In the genomic region with DNA sequence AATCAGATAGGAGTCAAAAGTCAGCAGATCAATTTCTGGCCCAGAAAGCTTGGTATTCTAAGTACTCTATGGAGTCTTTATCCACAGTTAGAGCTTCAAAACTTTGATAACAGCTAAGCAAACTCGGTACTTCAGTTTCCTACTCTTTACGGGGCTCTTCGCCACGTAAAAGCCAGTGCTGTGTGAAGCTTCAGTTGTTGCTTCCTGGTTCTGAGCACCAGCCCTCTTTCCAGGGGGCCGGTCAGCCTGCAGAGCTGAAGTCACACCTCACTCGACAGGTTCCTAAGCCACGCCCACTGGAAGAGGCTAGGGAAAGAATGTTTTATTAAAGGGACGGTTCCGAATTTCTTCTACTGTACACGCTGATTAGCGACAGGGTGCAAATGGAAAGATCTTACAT, we compare ENCODE assay signal across 8 mouse cellular contexts. TPM values are rescaled to one million over a fixed set of nuclear protein-coding genes. Genes with fewer than 3 reads are reported as not detected.
A peak's percentile ranks its signal among the peaks of the same experiment; 100 is the strongest.
DNase-seq lines count a peak whose midpoint lies in the region; ATAC-seq lines count a peak whose summit lies in the region.

No protein-coding gene starts in this region.

- H3K4me3 ChIP-seq in embryonic facial prominence, embryonic 13.5 days = peak overlapping the region; percentile 27
- H3K4me3 ChIP-seq in intestine, embryonic 14.5 days (ENCODE audit: low read depth, low read length) = peak overlapping the region; percentile 36
- peak overlapping the region; percentile 36 for H3K4me3 ChIP-seq in liver, embryonic 15.5 days (replicated peaks)
- no peak overlapping the region for H3K4me3 ChIP-seq in midbrain, embryonic 15.5 days

- no peak; the same call in 1 of the 2 replicates for ATAC-seq in embryonic facial prominence, embryonic 13.5 days (ENCODE audit: insufficient number of reproducible peaks, insufficient read depth, low FRiP score, low TSS enrichment, low read depth)
- ATAC-seq in intestine, embryonic 14.5 days (replicated peaks; ENCODE audit: low FRiP score, low TSS enrichment, low read depth) = peak; percentile 89
- peak; percentile 30; the same call in 1 of the 2 replicates for ATAC-seq in liver, embryonic 15.5 days (ENCODE audit: insufficient read depth)
- ATAC-seq in midbrain, embryonic 15.5 days (replicated peaks) = no peak

- no peaks in the 10 kb centered on the region for H3K36me3 ChIP-seq in embryonic facial prominence, embryonic 13.5 days
- H3K36me3 ChIP-seq in intestine, embryonic 14.5 days (ENCODE audit: control insufficient read depth, insufficient read depth, low read length) = no peaks in the 10 kb centered on the region
- H3K36me3 ChIP-seq in liver, embryonic 15.5 days (replicated peaks) = no peaks in the 10 kb centered on the region
- no peaks in the 10 kb centered on the region for H3K36me3 ChIP-seq in midbrain, embryonic 15.5 days (replicated peaks)

- H3K4me2 ChIP-seq in embryonic facial prominence, embryonic 13.5 days = peak overlapping the region; percentile 49
- H3K4me2 ChIP-seq in intestine, embryonic 14.5 days (ENCODE audit: low read length) = peak overlapping the region; percentile 44
- peak overlapping the region; percentile 58 for H3K4me2 ChIP-seq in liver, embryonic 15.5 days
- no peak overlapping the region for H3K4me2 ChIP-seq in midbrain, embryonic 15.5 days

- H3K4me1 ChIP-seq in embryonic facial prominence, embryonic 13.5 days = no peaks in the 10 kb centered on the region
- no peaks in the 10 kb centered on the region for H3K4me1 ChIP-seq in intestine, embryonic 14.5 days (replicated peaks; ENCODE audit: control insufficient read depth, insufficient read depth, low read length)
- peaks cover 39% of the 10 kb centered on the region for H3K4me1 ChIP-seq in liver, embryonic 15.5 days (replicated peaks)
- H3K4me1 ChIP-seq in midbrain, embryonic 15.5 days = no peaks in the 10 kb centered on the region

- H3K27ac ChIP-seq in embryonic facial prominence, embryonic 13.5 days = no peak overlapping the region
- no peak overlapping the region for H3K27ac ChIP-seq in intestine, embryonic 14.5 days (ENCODE audit: low read depth)
- no peak overlapping the region for H3K27ac ChIP-seq in liver, embryonic 15.5 days (replicated peaks)
- no peak overlapping the region for H3K27ac ChIP-seq in midbrain, embryonic 15.5 days

- DNase-seq in adrenal gland, adult (ENCODE audit: inconsistent age in 2 of 2, low spot score in 1 of 2) = peak; percentile 23 to 56
- DNase-seq in adrenal gland, postnatal 4 days (ENCODE audit: low spot score in 2 of 2) = no peak
- DNase-seq in intestine, embryonic 14.5 days (ENCODE audit: low spot score) = peak; percentile 69
- DNase-seq in spleen, adult 12 weeks (ENCODE audit: low spot score) = peak; percentile 18
- DNase-seq in cerebellum, postnatal 25 days = no peak

- no peaks in the 10 kb centered on the region for H3K9me3 ChIP-seq in embryonic facial prominence, embryonic 13.5 days
- no peaks in the 10 kb centered on the region for H3K9me3 ChIP-seq in intestine, embryonic 14.5 days (ENCODE audit: control insufficient read depth, low read length)
- no peaks in the 10 kb centered on the region for H3K9me3 ChIP-seq in liver, embryonic 15.5 days (replicated peaks)
- no peaks in the 10 kb centered on the region for H3K9me3 ChIP-seq in midbrain, embryonic 15.5 days

- no peak overlapping the region for H3K9ac ChIP-seq in embryonic facial prominence, embryonic 13.5 days
- peak overlapping the region; percentile 34; the same call in 1 of the 2 replicates for H3K9ac ChIP-seq in intestine, embryonic 14.5 days (ENCODE audit: low read length)
- no peak overlapping the region for H3K9ac ChIP-seq in liver, embryonic 15.5 days
- H3K9ac ChIP-seq in midbrain, embryonic 15.5 days = no peak overlapping the region

- no peaks in the 10 kb centered on the region for H3K27me3 ChIP-seq in embryonic facial prominence, embryonic 13.5 days
- no peaks in the 10 kb centered on the region for H3K27me3 ChIP-seq in intestine, embryonic 14.5 days (replicated peaks; ENCODE audit: control insufficient read depth, insufficient read depth, low read length)
- H3K27me3 ChIP-seq in liver, embryonic 15.5 days = no peaks in the 10 kb centered on the region
- H3K27me3 ChIP-seq in midbrain, embryonic 15.5 days (replicated peaks) = no peaks in the 10 kb centered on the region

- WGBS in embryonic facial prominence, embryonic 13.5 days = 11% methylated on average over 11 of the region's 11 CpGs
- 8% methylated on average over 11 of the region's 11 CpGs for WGBS in intestine, embryonic 14.5 days
- WGBS in liver, embryonic 15.5 days (ENCODE audit: insufficient replicate concordance) = 4% methylated on average over 11 of the region's 11 CpGs
- 27% methylated on average over 11 of the region's 11 CpGs for WGBS in midbrain, embryonic 15.5 days

RNA-seq across cellular contexts. Expression of a gene that starts 36.6 kb away (rescaled TPM):
- 1 to 10 TPM in 1 of 2 experiments, under 1 TPM in 1; 0.73 to 1.9 TPM for total RNA-seq in adrenal gland, postnatal 4 days (2021)
- 0.84 TPM in 2 replicates for polyA plus RNA-seq in embryonic facial prominence, embryonic 13.5 days (2015; fragmentation: Nextera tagmentation; extraction: Ambion mirVana)
- polyA plus RNA-seq in intestine, embryonic 14.5 days (2014; fragmentation: Nextera tagmentation; extraction: Ambion mirVana) = 2.4 and 2.7 TPM in 2 replicates
- 0.18 and 0.20 TPM in 2 replicates for polyA plus RNA-seq in liver, embryonic 15.5 days (2015; fragmentation: Nextera tagmentation; extraction: Ambion mirVana)
- polyA plus RNA-seq in midbrain, embryonic 15.5 days (2015; fragmentation: Nextera tagmentation; extraction: Ambion mirVana) = 3.3 and 3.7 TPM in 2 replicates

RNA-seq across cellular contexts. Expression of a gene that starts 47.0 kb away (rescaled TPM):
- total RNA-seq in adrenal gland, postnatal 4 days (2021) = 1 to 10 TPM; 3.0 to 3.9 TPM
- polyA plus RNA-seq in embryonic facial prominence, embryonic 13.5 days (2015; fragmentation: Nextera tagmentation; extraction: Ambion mirVana) = 5.0 and 5.4 TPM in 2 replicates
- 7.0 and 7.2 TPM in 2 replicates for polyA plus RNA-seq in intestine, embryonic 14.5 days (2014; fragmentation: Nextera tagmentation; extraction: Ambion mirVana)
- polyA plus RNA-seq in liver, embryonic 15.5 days (2015; fragmentation: Nextera tagmentation; extraction: Ambion mirVana) = 2.8 and 2.9 TPM in 2 replicates
- 2.5 and 3.0 TPM in 2 replicates for polyA plus RNA-seq in midbrain, embryonic 15.5 days (2015; fragmentation: Nextera tagmentation; extraction: Ambion mirVana)

Comparison
In these comparisons a context has a peak if more than half of its experiments do, and no peak if none do; other contexts are left out.
1. DNase-seq: peak in adrenal gland, adult (2 of 2), intestine, embryonic 14.5 days (single experiment) and spleen, adult 12 weeks (single experiment); none in adrenal gland, postnatal 4 days (0 of 2) and cerebellum, postnatal 25 days (0 of 2).
2. ATAC-seq: peak in intestine, embryonic 14.5 days (single experiment) and liver, embryonic 15.5 days (single experiment); none in embryonic facial prominence, embryonic 13.5 days (single experiment) and midbrain, embryonic 15.5 days (single experiment).